Mouse (Mus musculus) T-helper 2 cell (primary cell): Measurements from ENCODE around the gene Slit3.

ENCODE experiments used
- in situ Hi-C: fragments of 300-600 bp; cut with MboI, MseI; formaldehyde crosslinking; loops from one replicate; pipeline ENCODE4 v1.15.1; 2025; ENCODE audit warnings: high pct_unique_total_duplicates

Slit3 gene

GRCm38 (mm10) chr11:35389780-35390435 lies 268.9 kb downstream of the Slit3 start:
- in situ Hi-C loops = loop anchor here (25.0 kb wide), 1 partner anchor 703 kb away; no protein-coding TSS in a partner anchor

- in situ Hi-C loops = loop anchor here (25.0 kb wide), 1 partner anchor 707 kb away; no protein-coding TSS in a partner anchor
These were observed 272.8 kb downstream of the Slit3 start for GRCm38 (mm10) chr11:35393815-35394214.

DNA sequence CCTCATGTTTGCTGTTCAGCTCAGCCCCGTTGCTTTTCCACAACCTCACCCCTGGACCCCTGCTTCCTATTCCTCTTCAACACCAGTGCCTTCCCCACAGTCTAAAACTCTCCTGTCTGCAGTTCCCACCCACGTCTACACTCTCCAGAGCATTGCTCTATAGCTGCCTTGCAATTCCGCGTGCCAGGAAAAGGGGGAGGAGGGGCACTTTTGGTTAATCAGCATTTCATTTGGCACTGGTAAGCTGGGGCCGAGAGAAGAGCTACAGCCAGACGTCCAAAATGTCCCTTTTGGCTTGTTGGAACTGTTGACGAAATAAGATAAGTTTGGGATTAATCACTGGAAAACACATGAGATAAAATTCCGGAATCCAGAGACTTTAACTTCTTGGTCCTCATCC lies 274.4 kb downstream of the Slit3 start:
- in situ Hi-C loops = loop anchor here (25.0 kb wide), 1 partner anchor 708 kb away; no protein-coding TSS in a partner anchor

- in situ Hi-C loops = loop anchor here (25.0 kb wide), 1 partner anchor 711 kb away; no protein-coding TSS in a partner anchor
These were observed 277.3 kb downstream of the Slit3 start for GRCm38 (mm10) chr11:35398353-35398752.

- in situ Hi-C loops = no loop called here
These were observed 282.5 kb downstream of the Slit3 start for GRCm38 (mm10) chr11:35403516-35403915.

GRCm38 (mm10) chr11:35406045-35406444 lies 285.0 kb downstream of the Slit3 start:
- in situ Hi-C loops = no loop called here

GRCm38 (mm10) chr11:35406522-35406921 lies 285.5 kb downstream of the Slit3 start:
- in situ Hi-C loops = no loop called here

- in situ Hi-C loops = no loop called here
These were observed 286.5 kb downstream of the Slit3 start for GRCm38 (mm10) chr11:35407341-35408154.

- in situ Hi-C loops = loop anchor here (10.0 kb wide), 1 partner anchor 1026 kb away; no protein-coding TSS in a partner anchor
These were observed 289.4 kb downstream of the Slit3 start for GRCm38 (mm10) chr11:35410431-35410830.

GRCm38 (mm10) chr11:35415768-35416401 lies 294.9 kb downstream of the Slit3 start:
- in situ Hi-C loops = loop anchor here (10.0 kb wide), 1 partner anchor 1031 kb away; no protein-coding TSS in a partner anchor

- in situ Hi-C loops = loop anchor here (10.0 kb wide), 1 partner anchor 1032 kb away; no protein-coding TSS in a partner anchor
These were observed 295.5 kb downstream of the Slit3 start for GRCm38 (mm10) chr11:35416402-35417093.

- in situ Hi-C loops = loop anchor here (10.0 kb wide), 1 partner anchor 1033 kb away; no protein-coding TSS in a partner anchor
These were observed 297.0 kb downstream of the Slit3 start for GRCm38 (mm10) chr11:35417911-35418552.

- in situ Hi-C loops = loop anchor here (10.0 kb wide), 1 partner anchor 1034 kb away; no protein-coding TSS in a partner anchor
These were observed 298.0 kb downstream of the Slit3 start for GRCm38 (mm10) chr11:35419013-35419412.

DNA sequence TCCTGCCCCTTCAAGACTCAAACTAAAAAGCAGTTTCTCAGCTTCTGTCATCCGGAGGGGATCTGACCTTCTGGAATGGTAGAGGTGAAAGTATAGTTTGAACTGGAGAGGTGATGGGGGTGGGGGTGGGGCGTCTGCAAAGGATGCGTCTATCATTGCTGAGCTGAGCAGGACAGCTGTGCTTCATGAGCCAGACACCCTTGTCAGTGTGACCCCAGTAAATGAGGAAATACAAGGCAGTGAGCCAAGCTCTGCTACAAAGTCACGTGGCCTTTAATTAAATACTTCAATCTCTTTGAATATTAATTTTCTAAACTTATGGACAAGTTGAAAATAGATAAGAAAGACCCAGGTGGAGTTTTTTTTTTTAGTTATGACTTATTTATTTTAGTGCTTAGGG lies 300.7 kb downstream of the Slit3 start:
- in situ Hi-C loops = no loop called here

GRCm38 (mm10) chr11:35428036-35428435 lies 307.0 kb downstream of the Slit3 start:
- in situ Hi-C loops = no loop called here

DNA sequence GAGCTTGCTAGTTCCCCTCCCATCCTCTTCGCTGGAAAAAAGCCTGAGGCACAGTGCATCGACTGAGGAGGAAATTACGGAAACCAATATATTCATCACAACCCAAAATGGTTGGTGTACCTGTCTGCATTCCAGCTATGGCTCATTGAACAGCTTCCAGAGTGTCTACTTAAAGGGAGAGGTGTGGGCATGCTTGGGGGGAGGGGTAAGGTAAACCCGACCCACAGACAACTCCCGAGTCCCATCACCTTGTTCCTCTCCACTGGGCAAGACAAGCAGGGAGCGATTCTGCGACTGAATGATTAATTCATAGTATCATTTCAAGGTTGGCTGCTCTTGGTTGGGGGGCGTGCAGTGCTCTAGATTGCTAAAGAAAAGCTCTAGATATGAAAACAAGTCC lies 310.1 kb downstream of the Slit3 start:
- in situ Hi-C loops = loop anchor here (10.0 kb wide), 1 partner anchor 564 kb away; no protein-coding TSS in a partner anchor

DNA sequence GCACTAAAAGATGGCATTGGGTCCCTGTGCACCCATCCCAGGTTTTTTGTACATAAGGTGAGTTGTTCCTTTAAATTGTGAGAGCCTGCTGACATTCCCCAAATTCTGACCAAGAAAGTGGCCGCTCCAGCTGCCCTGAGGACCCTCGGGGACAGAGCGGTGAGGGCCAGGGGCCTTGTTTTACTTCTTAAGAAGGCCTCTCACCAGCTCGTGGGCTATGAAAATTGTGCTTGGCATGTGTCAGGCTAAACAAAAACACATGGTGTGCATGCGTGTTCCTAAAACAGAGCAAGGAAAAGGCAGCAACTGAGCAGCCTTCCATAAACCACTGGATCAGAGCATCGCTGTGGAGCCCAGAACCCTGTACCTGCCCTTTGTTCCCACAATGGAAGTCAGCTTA lies 316.5 kb downstream of the Slit3 start:
- in situ Hi-C loops = loop anchor here (10.0 kb wide), 1 partner anchor 557 kb away; no protein-coding TSS in a partner anchor

DNA sequence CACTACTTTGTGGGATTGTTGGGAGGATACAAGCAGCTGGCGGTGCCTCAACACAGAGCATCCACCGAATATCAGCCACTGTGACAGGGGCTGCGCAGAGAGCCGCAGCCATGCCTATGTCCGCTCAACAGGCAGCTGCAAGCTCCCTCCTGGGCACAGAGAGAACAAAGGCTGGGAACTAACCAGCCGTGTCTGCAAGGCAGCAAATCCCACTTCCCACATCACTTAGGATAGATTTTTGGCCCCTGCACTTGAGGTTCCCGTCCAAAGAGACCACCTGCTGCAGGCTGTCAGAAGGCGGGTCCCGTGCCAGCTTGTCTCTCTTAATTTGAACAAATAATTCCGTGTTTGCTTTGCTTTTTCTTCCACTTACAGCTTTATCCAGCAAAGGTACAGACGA lies 319.2 kb downstream of the Slit3 start:
- in situ Hi-C loops = no loop called here

GRCm38 (mm10) chr11:35444489-35445100 lies 323.6 kb downstream of the Slit3 start:
- in situ Hi-C loops = no loop called here

DNA sequence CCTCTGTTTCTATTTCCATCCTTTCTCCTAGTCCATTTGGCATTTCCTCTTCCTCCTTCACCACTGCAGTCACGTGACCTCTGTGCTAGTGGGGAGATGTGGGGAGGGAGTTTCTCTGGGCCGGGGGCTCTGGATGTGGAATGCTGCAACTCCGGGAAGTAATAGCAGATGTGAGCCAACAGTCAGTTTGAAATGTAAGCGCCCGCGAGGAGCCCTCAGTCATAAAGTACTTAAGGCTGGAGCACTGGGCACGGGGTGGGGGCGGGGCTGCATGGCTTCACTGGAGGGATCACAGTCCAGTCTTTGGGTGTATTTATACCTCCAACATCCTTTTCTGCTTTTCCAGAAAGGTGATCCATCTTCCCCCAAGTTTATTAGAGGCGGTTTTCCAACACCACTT lies 326.9 kb downstream of the Slit3 start:
- in situ Hi-C loops = no loop called here
